Mouse (Mus musculus) lung, adult 18-20 months (tissue): ENCODE data around the gene Gadd45a.

Experiments used
- DNase-seq, 2 experiments: peaks; one replicate each; pipeline ENCODE4 v3.0.0; 2022; ENCODE audit warnings: mixed read lengths in 2 of 2

The Gadd45a gene

GRCm38 (mm10) chr6:67016520-67017111 lies 20.6 kb downstream of the Gadd45a start:
- DNase-seq = no peak

- DNase-seq = peak in 1 of 2 experiments; percentile 39
Measured at GRCm38 (mm10) chr6:67015739-67016519, 21.3 kb downstream of the Gadd45a start.

GRCm38 (mm10) chr6:67014679-67015075 lies 22.6 kb downstream of the Gadd45a start:
- peak; percentile 65 to 73 for DNase-seq

- DNase-seq = no peak
Measured at GRCm38 (mm10) chr6:67013949-67014678, 23.1 kb downstream of the Gadd45a start.

GRCm38 (mm10) chr6:67013293-67013948 lies 23.8 kb downstream of the Gadd45a start:
- no peak for DNase-seq

- no peak for DNase-seq
Measured at GRCm38 (mm10) chr6:67011217-67011518, 26.1 kb downstream of the Gadd45a start.

GRCm38 (mm10) chr6:67010370-67011216 lies 26.7 kb downstream of the Gadd45a start:
- DNase-seq = no peak

GRCm38 (mm10) chr6:67009888-67010287 lies 27.4 kb downstream of the Gadd45a start:
- DNase-seq = no peak

- no peak for DNase-seq
Measured at GRCm38 (mm10) chr6:66999800-67000199, 37.5 kb downstream of the Gadd45a start.

GRCm38 (mm10) chr6:66998645-66999044 lies 38.6 kb downstream of the Gadd45a start:
- DNase-seq = peak; percentile 74 to 85

GRCm38 (mm10) chr6:66996257-66996656 lies 41.0 kb downstream of the Gadd45a start:
- no peak for DNase-seq

GRCm38 (mm10) chr6:66995825-66996224 lies 41.4 kb downstream of the Gadd45a start:
- no peak for DNase-seq

- no peak for DNase-seq
Measured at GRCm38 (mm10) chr6:66994981-66995380, 42.3 kb downstream of the Gadd45a start.

GRCm38 (mm10) chr6:66992786-66993185 lies 44.5 kb downstream of the Gadd45a start:
- no peak for DNase-seq

GRCm38 (mm10) chr6:66992232-66992631 lies 45.0 kb downstream of the Gadd45a start:
- DNase-seq = no peak

- no peak for DNase-seq
Measured at GRCm38 (mm10) chr6:66989518-66989917, 47.7 kb downstream of the Gadd45a start.

GRCm38 (mm10) chr6:66989037-66989436 lies 48.2 kb downstream of the Gadd45a start:
- DNase-seq = no peak

- DNase-seq = no peak
Measured at GRCm38 (mm10) chr6:66988363-66988762, 48.9 kb downstream of the Gadd45a start.

- no peak for DNase-seq
Measured at GRCm38 (mm10) chr6:66987643-66988042, 49.6 kb downstream of the Gadd45a start.

- no peak for DNase-seq
Measured at GRCm38 (mm10) chr6:66986063-66986462, 51.2 kb downstream of the Gadd45a start.

- no peak for DNase-seq
Measured at GRCm38 (mm10) chr6:66985500-66985899, 51.8 kb downstream of the Gadd45a start.
